Mouse (Mus musculus) heart, embryonic 11.5 days (tissue): ENCODE measurements around the gene St6galnac3. TPM values are rescaled to one million over a fixed set of nuclear protein-coding genes. Genes with fewer than 3 reads are reported as not detected.

ENCODE experiments used
- ATAC-seq: fragments of 200-750 bp; cut with Nextera tagmentation; replicated peaks from 2 replicates; pipeline ENCODE4 v1.8.0; 2017; ENCODE audit warnings: moderate library complexity; ENCODE audit not compliant: insufficient number of reproducible peaks, low FRiP score, low TSS enrichment
- H3K27ac ChIP-seq: fragments of 300-500 bp; sonication (generic); 2 replicates; pipeline ENCODE4 v1.5.1; 2014; ENCODE audit warnings: mild to moderate bottlenecking, low read depth, low read length
- H3K27me3 ChIP-seq: fragments of 300-500 bp; sonication (generic); 2 replicates; pipeline ENCODE4 v1.6.1; 2014; ENCODE audit warnings: mild to moderate bottlenecking, low read length, mixed read lengths; ENCODE audit not compliant: control insufficient read depth, insufficient read depth
- H3K36me3 ChIP-seq: fragments of 300-500 bp; sonication (generic); 2 replicates; pipeline ENCODE4 v1.6.1; 2014; ENCODE audit warnings: mild to moderate bottlenecking, low read length, moderate library complexity, mixed read lengths; ENCODE audit not compliant: control insufficient read depth, insufficient read depth
- H3K4me1 ChIP-seq: fragments of 300-500 bp; sonication (generic); 2 replicates; pipeline ENCODE4 v1.6.1; 2014; ENCODE audit warnings: low read length; ENCODE audit not compliant: control insufficient read depth, insufficient read depth
- H3K4me2 ChIP-seq: fragments of 300-500 bp; sonication (generic); 2 replicates; pipeline ENCODE4 v1.6.1; 2014; ENCODE audit warnings: mild to moderate bottlenecking, moderate library complexity
- H3K4me3 ChIP-seq: fragments of 300-500 bp; sonication (generic); 2 replicates; pipeline ENCODE4 v1.5.1; 2014; ENCODE audit warnings: low read depth, low read length
- H3K9ac ChIP-seq: fragments of 300-500 bp; sonication (generic); 2 replicates; pipeline ENCODE4 v1.6.1; 2014; ENCODE audit warnings: mild to moderate bottlenecking, low read depth, low read length, moderate library complexity
- H3K9me3 ChIP-seq: fragments of 300-500 bp; sonication (generic); replicated peaks from 2 replicates; pipeline ENCODE4 v1.6.1; 2016; ENCODE audit warnings: low read length; ENCODE audit not compliant: control insufficient read depth
- WGBS: fragments of 180-500 bp; shearing (Covaris S2); extraction: QIAGEN DNeasy Blood & Tissue Kit; methylation state at CpG from one replicate; pipeline ENCODE4 v1.1.7; 2014; ENCODE audit not compliant: insufficient replicate concordance; 5-methylcytosine and 5-hydroxymethylcytosine counted together
- polyA plus RNA-seq: library from polyadenylated mRNA; unstranded; fragments of >200 nt; fragmentation: Nextera tagmentation; extraction: Ambion mirVana; gene quantifications from 2 replicates; pipeline ENCODE4 v1.2.1, GENCODE M21; 2014

Gene St6galnac3
- polyA plus RNA-seq, 1 experiment from 2014 or later = 29.6 TPM

- H3K27me3 ChIP-seq = no peaks in the 10 kb centered on the region
- no peaks in the 10 kb centered on the region for H3K9me3 ChIP-seq
- WGBS = 82% methylated on average over 8 of the region's 8 CpGs
- H3K4me3 ChIP-seq = no peak overlapping the region
- no peaks in the 10 kb centered on the region for H3K36me3 ChIP-seq
- no peak overlapping the region for H3K27ac ChIP-seq
- H3K4me2 ChIP-seq = no peak overlapping the region
- H3K9ac ChIP-seq = no peak overlapping the region
- H3K4me1 ChIP-seq = no peaks in the 10 kb centered on the region
- ATAC-seq = no peak
Observed at GRCm38 (mm10) chr3:153323446-153323845, 401.5 kb downstream of the St6galnac3 start.

DNA sequence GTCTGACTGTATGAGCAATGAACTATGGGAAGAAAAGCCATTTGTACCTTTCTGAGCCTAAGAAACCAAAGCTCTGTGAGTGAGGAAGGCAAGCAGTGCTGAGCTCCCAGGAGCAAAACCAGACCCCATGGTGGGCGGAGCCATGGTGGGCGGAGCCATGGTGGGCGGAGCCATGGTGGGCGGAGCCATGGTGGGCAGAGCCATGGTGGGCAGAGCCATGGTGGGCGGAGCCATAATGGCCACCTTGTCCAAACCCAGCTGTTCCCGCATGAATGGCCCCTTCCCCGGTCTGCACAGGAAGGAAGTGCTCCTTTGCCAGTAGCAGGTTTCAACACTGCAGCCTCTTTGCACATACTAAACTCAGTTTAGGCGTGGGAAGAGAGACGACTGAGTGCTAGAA, 411.4 kb downstream of the St6galnac3 start:
- H3K27ac ChIP-seq = no peak overlapping the region
- ATAC-seq = no peak
- H3K9ac ChIP-seq = no peak overlapping the region
- no peak overlapping the region for H3K4me2 ChIP-seq
- no peaks in the 10 kb centered on the region for H3K27me3 ChIP-seq
- no peaks in the 10 kb centered on the region for H3K36me3 ChIP-seq
- no peak overlapping the region for H3K4me3 ChIP-seq
- no peaks in the 10 kb centered on the region for H3K4me1 ChIP-seq
- 63% methylated on average over 8 of the region's 9 CpGs for WGBS
- H3K9me3 ChIP-seq = no peaks in the 10 kb centered on the region

DNA sequence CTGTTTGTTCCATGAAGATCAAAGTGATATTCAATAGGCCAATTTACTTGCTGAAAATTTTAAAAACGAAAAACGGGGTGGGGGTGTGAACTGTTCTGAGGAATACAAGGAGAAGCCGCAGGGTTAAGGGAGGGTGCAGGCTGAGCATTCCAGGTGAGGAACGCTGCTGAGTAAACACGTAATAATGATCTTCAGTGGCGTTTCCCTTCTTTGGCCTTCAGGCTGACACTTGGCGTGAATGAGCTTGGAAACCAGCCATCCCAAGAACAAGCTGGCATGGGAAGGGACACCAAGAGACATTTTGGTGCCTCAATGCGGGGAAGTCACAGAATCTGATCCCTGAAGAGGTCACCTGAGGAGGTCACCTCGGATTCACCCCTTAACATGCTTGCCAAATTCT, 411.8 kb downstream of the St6galnac3 start:
- Histone ChIP-seq H3K27ac (no peak overlapping the region), H3K9ac (no peak overlapping the region), H3K4me3 (no peak overlapping the region), H3K4me1 (no peaks in the 10 kb centered on the region), H3K9me3 (no peaks in the 10 kb centered on the region), H3K4me2 (no peak overlapping the region), H3K27me3 (no peaks in the 10 kb centered on the region), H3K36me3 (no peaks in the 10 kb centered on the region)
- ATAC-seq = no peak
- WGBS = 94% methylated on average over 9 of the region's 9 CpGs

- H3K27ac ChIP-seq = no peak overlapping the region
- no peaks in the 10 kb centered on the region for H3K36me3 ChIP-seq
- H3K9me3 ChIP-seq = no peaks in the 10 kb centered on the region
- H3K4me1 ChIP-seq = no peaks in the 10 kb centered on the region
- WGBS = 88% methylated on average over 3 of the region's 3 CpGs
- no peak overlapping the region for H3K9ac ChIP-seq
- no peak for ATAC-seq
- no peak overlapping the region for H3K4me3 ChIP-seq
- no peak overlapping the region for H3K4me2 ChIP-seq
- no peaks in the 10 kb centered on the region for H3K27me3 ChIP-seq
Observed at GRCm38 (mm10) chr3:153312006-153312405, 413.0 kb downstream of the St6galnac3 start.

DNA sequence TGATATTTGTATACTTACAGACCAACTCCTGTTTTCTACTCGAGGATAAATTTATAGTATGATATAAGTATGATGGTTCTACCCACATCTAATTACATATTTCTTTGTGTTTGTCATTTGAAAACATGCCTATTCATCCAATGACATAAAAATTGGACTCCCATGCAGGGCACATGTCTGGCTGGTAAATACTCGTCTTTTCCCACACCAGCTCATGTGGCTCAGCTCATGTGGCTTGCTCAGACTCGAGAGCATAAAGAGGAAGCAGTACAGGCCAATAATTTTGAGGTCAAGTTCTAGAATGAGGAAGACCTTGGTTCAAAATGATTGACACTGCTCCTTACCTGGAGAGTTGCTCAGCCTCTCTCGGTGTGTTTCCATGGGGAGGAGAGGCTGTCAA, 416.6 kb downstream of the St6galnac3 start:
- Histone ChIP-seq H3K9me3 (no peaks in the 10 kb centered on the region), H3K27me3 (no peaks in the 10 kb centered on the region), H3K4me2 (no peak overlapping the region), H3K4me3 (no peak overlapping the region), H3K9ac (no peak overlapping the region), H3K36me3 (no peaks in the 10 kb centered on the region), H3K4me1 (no peaks in the 10 kb centered on the region), H3K27ac (no peak overlapping the region)
- ATAC-seq = no peak
- WGBS = 77% methylated on average over 4 of the region's 4 CpGs

DNA sequence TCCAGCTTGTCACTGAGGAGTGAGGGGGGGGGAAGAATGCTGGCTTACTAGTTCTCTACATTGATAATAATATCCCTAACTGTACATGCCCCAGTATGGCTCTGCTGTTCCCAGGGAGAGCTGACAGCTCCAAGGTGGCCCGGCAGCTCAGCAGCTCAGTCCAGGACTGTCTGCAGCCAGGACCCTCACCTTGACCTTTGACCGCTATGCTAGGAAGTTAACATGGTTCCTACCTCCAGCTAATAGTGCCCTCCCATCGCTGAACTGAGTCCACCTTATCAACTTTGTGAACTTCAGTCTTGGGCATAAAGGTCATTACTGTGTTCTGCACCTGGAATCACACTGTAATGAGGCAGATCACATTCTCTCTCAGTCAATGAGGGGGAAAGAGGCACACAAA, 419.8 kb downstream of the St6galnac3 start:
- H3K27ac ChIP-seq = no peak overlapping the region
- no peaks in the 10 kb centered on the region for H3K36me3 ChIP-seq
- H3K9me3 ChIP-seq = no peaks in the 10 kb centered on the region
- no peaks in the 10 kb centered on the region for H3K4me1 ChIP-seq
- WGBS = 74% methylated on average over 3 of the region's 3 CpGs
- H3K9ac ChIP-seq = no peak overlapping the region
- ATAC-seq = no peak
- no peaks in the 10 kb centered on the region for H3K27me3 ChIP-seq
- no peak overlapping the region for H3K4me3 ChIP-seq
- no peak overlapping the region for H3K4me2 ChIP-seq

DNA sequence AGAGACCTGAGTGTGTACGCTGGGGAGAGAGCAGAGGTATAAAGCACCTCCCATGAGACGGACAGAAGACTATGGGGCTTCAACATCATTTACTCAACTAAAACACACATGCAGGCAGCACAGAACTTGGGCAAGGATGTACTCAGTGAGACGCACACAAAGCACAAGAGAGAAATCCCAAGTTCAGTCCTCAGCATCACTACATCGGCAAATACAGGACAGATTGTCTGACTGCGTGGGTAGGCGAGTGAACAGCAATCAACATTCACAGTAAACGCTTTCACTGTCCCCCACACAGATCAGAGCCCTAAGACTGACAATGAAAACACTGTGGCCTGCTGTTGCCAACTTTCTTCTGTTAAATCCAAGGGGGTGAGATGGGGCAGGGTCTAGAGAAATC, 422.6 kb downstream of the St6galnac3 start:
- no peaks in the 10 kb centered on the region for H3K4me1 ChIP-seq
- no peak for ATAC-seq
- 86% methylated on average over 7 of the region's 7 CpGs for WGBS

DNA sequence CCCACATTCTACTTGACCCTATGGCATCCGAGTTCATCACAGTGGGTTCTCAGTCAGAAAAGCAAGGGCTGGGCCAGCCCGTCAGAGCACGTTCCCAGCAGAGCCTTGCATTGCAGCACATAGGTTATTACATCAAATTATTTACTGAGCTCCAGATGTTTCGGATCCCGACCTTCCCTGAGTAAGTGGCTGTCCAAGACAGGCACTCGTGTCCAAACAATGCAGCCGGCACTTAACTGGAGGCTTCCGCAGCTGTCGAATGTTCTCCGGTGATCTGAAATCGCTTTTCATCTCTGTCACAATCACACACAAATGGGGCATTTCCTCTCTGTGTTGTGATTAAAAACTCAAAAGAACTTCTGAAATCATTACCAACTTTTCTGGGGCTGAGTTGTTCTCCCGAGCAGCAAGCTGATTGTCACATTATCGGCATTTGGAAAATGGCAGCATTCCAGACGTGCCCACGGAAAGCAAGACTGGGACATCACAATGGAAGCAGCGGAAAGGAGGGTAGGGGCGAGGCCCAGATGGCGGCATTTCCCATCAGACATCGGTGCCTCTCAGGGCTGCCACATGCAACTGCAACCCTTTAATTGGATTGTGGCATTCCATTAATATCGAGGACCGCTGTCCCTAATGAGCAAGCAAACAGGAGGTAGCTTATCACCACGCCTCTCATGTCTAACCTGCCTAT, 428.5 kb downstream of the St6galnac3 start:
- Histone ChIP-seq H3K9me3 (no peaks in the 10 kb centered on the region), H3K4me2 (no peak overlapping the region), H3K27ac (no peak overlapping the region), H3K4me1 (no peaks in the 10 kb centered on the region), H3K36me3 (no peaks in the 10 kb centered on the region), H3K9ac (no peak overlapping the region), H3K27me3 (no peaks in the 10 kb centered on the region), H3K4me3 (no peak overlapping the region)
- WGBS = 75% methylated on average over 22 of the region's 22 CpGs
- no peak for ATAC-seq

More for the DNA sequence above, 422.6 kb downstream of the St6galnac3 start:
- Histone ChIP-seq H3K36me3 (no peaks in the 10 kb centered on the region), H3K27me3 (no peaks in the 10 kb centered on the region), H3K9me3 (no peaks in the 10 kb centered on the region), H3K9ac (no peak overlapping the region), H3K4me3 (no peak overlapping the region), H3K4me2 (no peak overlapping the region), H3K27ac (no peak overlapping the region)

DNA sequence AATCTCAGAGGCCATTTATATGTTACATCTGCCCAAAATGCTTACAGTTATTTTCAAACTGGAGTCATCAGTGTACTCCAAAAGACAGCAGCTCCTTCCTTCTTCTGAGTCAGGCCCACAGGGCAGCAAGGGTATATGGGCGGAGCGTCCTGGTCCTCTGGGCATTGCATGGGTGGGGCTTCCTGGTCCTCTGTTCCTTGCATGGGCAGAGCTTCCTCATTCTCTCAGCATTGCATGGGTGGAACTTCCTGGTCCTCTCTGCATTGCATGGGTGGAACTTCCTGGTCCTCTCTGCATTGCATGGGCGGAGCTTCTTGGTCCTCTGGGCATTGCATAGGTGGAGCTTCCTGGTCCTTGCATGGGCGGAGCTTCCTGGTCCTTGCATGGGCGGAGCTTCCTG, 432.1 kb downstream of the St6galnac3 start:
- Histone ChIP-seq H3K9me3 (no peaks in the 10 kb centered on the region), H3K4me3 (no peak overlapping the region), H3K4me2 (no peak overlapping the region), H3K27ac (no peak overlapping the region), H3K27me3 (no peaks in the 10 kb centered on the region), H3K36me3 (no peaks in the 10 kb centered on the region), H3K9ac (no peak overlapping the region), H3K4me1 (no peaks in the 10 kb centered on the region; the same call in 1 of the 2 replicates)
- ATAC-seq = no peak
- 92% methylated on average over 5 of the region's 5 CpGs for WGBS
